Mouse (Mus musculus): ENCODE data around the gene Rnf135. TPM values are rescaled to one million over a fixed set of nuclear protein-coding genes. Genes with fewer than 3 reads are reported as not detected.
"Not testable (repeated sequence)": the region's sequence is repeated elsewhere in the genome, so short reads cannot be mapped to it uniquely, and the experiment has no call there.

Gene Rnf135
- polyA plus RNA-seq, 1 experiment from 2014 or later, result 3.8 TPM

DNA sequence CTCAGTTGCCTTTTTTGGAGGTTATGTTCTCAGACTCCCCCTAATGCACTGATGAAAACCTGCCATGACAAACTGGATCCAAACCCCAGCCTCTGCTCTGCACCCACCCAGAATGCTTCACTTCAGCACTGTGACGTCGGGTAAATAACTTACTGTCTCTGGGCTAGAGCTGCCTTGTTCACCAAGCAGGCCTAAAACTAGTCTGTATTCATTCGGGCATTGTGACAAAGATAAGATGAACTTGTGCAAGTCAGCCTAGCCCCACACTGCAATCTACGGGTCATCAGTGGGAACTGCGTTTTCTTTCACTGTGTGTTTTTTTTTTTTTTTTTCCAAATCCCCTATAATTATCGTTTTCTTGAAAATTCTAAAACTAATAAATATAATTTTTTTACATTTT, 35.9 kb upstream of the Rnf135 start:
- Histone ChIP-seq H3K4me1 (replicated peaks; ENCODE audit: control insufficient read depth, insufficient read depth, low read length) (no peaks in the 10 kb centered on the region; the same call in 1 of the 2 replicates), H3K27ac (ENCODE audit: low read depth, low read length) (no peak overlapping the region), H3K9me3 (ENCODE audit: control insufficient read depth, low read length) (no peaks in the 10 kb centered on the region), H3K4me3 (ENCODE audit: low read depth, low read length) (no peak overlapping the region), H3K36me3 (ENCODE audit: control insufficient read depth, insufficient read depth, low read length) (no peaks in the 10 kb centered on the region), H3K9ac (ENCODE audit: low read depth, low read length) (no peak overlapping the region), H3K27me3 (ENCODE audit: control insufficient read depth, insufficient read depth, low read length) (no peaks in the 10 kb centered on the region), H3K4me2 (replicated peaks; ENCODE audit: low read depth, low read length) (no peak overlapping the region)
- 76% methylated on average over 6 of the region's 6 CpGs for WGBS
- ATAC-seq (ENCODE audit: low FRiP score), result no peak
- DNase-seq (ENCODE audit: low spot score), result no peak

DNA sequence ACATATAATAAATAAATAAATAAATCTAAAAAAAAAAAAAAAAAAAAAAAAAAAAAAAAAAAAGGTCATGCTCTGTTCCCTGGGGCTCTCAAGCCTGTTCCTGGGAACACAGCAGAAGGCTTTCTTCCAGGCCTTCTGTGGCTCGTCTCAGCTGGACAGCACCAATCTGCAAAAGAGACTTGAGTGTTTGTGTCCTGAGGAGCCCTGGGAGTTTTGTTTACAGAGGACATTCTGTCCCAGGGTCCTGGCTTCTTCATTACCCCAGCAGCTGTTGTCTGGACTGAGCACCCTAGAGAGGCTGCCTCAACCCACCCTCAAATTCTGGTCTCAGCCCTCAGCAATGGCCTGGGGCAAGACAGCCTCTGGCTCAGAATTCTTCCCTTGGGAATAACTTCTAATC, 35.3 kb upstream of the Rnf135 start:
- no peak overlapping the region for H3K9ac ChIP-seq (ENCODE audit: low read depth, low read length)
- no peak overlapping the region for H3K4me3 ChIP-seq (ENCODE audit: low read depth, low read length)
- H3K36me3 ChIP-seq (ENCODE audit: control insufficient read depth, insufficient read depth, low read length), result no peaks in the 10 kb centered on the region
- 39% methylated on average over 1 of the region's 1 CpGs for WGBS
- peaks cover 5% of the 10 kb centered on the region; the same call in 1 of the 2 replicates for H3K27me3 ChIP-seq (ENCODE audit: control insufficient read depth, insufficient read depth, low read length)
- no peak for DNase-seq (ENCODE audit: low spot score)
- no peak for ATAC-seq (ENCODE audit: low FRiP score)
- H3K9me3 ChIP-seq (ENCODE audit: control insufficient read depth, low read length), result no peaks in the 10 kb centered on the region
- H3K27ac ChIP-seq (ENCODE audit: low read depth, low read length), result no peak overlapping the region
- H3K4me2 ChIP-seq (replicated peaks; ENCODE audit: low read depth, low read length), result no peak overlapping the region
- H3K4me1 ChIP-seq (replicated peaks; ENCODE audit: control insufficient read depth, insufficient read depth, low read length), result no peaks in the 10 kb centered on the region

DNA sequence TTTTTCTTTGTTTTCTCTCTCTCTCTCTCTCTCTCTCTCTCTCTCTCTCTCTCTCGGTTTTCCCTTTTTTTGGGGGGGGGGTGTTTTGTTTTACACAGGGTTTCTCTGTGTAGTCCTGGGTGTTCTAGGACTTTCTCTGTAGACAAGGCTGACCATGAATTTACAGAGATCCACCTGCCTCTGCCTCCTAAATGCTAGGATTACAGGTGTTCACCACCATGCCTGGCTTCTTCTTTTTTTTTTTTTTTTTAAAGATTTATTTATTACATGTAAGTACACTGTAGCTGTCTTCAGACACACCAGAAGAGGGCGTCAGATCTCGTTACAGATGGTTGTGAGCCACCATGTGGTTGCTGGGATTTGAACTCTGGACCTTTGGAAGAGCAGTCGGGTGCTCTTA, 34.7 kb upstream of the Rnf135 start:
- not testable (repeated sequence) for H3K9me3 ChIP-seq (ENCODE audit: control insufficient read depth, low read length); H3K36me3 ChIP-seq (ENCODE audit: control insufficient read depth, insufficient read depth, low read length); H3K27ac ChIP-seq (ENCODE audit: low read depth, low read length); DNase-seq (ENCODE audit: low spot score); ATAC-seq (ENCODE audit: low FRiP score); H3K4me2 ChIP-seq (replicated peaks; ENCODE audit: low read depth, low read length); H3K4me3 ChIP-seq (ENCODE audit: low read depth, low read length); H3K9ac ChIP-seq (ENCODE audit: low read depth, low read length); H3K4me1 ChIP-seq (replicated peaks; ENCODE audit: control insufficient read depth, insufficient read depth, low read length)
- WGBS, result 11% methylated on average over 1 of the region's 4 CpGs
- H3K27me3 ChIP-seq (ENCODE audit: control insufficient read depth, insufficient read depth, low read length), result peaks cover 11% of the 10 kb centered on the region

DNA sequence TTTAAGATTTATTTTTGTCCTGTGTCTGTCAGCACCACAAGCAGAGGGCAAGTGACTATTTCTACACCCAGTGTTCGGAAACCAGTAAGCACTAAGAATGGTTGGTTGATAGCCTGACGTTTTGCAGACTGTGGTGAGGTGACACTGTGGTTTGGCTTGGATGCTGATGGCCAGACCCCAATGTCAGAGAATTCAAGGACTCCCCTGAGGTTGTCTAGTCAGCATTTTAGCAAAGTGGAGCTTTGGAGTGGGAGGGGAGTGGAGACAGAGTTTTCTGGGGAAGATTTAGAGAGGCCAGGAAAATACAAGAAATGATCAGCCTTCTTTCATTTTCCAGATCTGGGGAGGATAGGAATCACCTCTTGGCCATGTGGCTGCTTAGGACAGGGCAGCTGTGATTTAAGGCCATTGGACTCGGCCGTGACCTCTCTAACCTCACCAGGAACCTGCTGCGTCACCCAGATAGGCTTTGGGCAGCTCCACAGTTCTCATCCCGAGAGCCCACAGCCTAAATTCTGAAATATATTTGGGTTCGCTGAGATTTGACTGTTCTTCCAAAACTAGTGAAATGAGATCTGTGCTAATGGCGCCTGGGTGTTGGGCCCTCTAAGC, 34.1 kb upstream of the Rnf135 start:
- no peak for DNase-seq (ENCODE audit: low spot score)
- 87% methylated on average over 8 of the region's 8 CpGs for WGBS
- ATAC-seq (ENCODE audit: low FRiP score), result no peak
- Histone ChIP-seq H3K36me3 (ENCODE audit: control insufficient read depth, insufficient read depth, low read length) (no peaks in the 10 kb centered on the region), H3K4me1 (replicated peaks; ENCODE audit: control insufficient read depth, insufficient read depth, low read length) (no peaks in the 10 kb centered on the region), H3K27ac (ENCODE audit: low read depth, low read length) (no peak overlapping the region), H3K4me2 (replicated peaks; ENCODE audit: low read depth, low read length) (no peak overlapping the region), H3K27me3 (ENCODE audit: control insufficient read depth, insufficient read depth, low read length) (peaks cover 17% of the 10 kb centered on the region), H3K9ac (ENCODE audit: low read depth, low read length) (no peak overlapping the region), H3K9me3 (ENCODE audit: control insufficient read depth, low read length) (no peaks in the 10 kb centered on the region), H3K4me3 (ENCODE audit: low read depth, low read length) (no peak overlapping the region)

DNA sequence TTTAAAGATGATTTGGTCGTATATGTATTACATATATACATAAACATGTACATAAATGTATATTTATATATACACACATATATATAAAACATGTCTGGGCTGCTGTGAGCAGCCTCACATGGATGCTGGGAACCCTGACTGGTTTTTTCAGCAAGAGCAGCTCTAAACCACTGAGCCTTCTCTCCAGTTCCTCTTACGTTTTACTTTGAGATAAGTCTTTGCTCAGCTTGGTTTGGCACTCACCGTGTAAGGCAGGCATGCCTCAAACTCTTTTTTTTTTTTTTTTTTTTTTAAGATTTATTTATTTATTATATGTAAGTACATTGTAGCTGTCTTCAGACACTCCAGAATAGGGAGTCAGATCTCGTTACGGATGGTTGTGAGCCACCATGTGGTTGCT, 33.1 kb upstream of the Rnf135 start:
- Histone ChIP-seq H3K27me3 (ENCODE audit: control insufficient read depth, insufficient read depth, low read length) (peaks cover 26% of the 10 kb centered on the region), H3K27ac (ENCODE audit: low read depth, low read length) (no peak overlapping the region), H3K9me3 (ENCODE audit: control insufficient read depth, low read length) (no peaks in the 10 kb centered on the region), H3K36me3 (ENCODE audit: control insufficient read depth, insufficient read depth, low read length) (no peaks in the 10 kb centered on the region), H3K4me2 (replicated peaks; ENCODE audit: low read depth, low read length) (no peak overlapping the region), H3K9ac (ENCODE audit: low read depth, low read length) (no peak overlapping the region), H3K4me3 (ENCODE audit: low read depth, low read length) (no peak overlapping the region), H3K4me1 (replicated peaks; ENCODE audit: control insufficient read depth, insufficient read depth, low read length) (no peaks in the 10 kb centered on the region)
- no peak for DNase-seq (ENCODE audit: low spot score)
- 81% methylated on average over 5 of the region's 5 CpGs for WGBS
- no peak for ATAC-seq (ENCODE audit: low FRiP score)

DNA sequence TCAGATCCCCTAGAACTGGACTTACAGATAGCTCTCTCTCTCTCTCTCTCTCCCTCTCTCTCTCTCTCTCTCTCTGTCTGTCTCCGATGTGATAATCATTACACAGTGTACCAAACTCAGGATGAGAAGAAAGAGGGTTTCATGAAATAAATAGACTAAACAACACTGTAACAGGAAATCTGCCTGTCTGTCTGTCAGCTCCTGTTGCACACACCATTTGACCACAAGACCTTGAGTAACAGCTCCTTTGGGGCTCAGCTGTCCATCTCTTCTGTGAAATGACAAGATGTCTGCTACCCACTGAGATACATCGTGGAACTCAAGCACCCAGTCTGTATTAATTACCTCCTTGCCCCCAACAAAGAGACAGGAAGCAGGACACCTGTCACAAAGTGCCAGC, 32.1 kb upstream of the Rnf135 start:
- 84% methylated on average over 2 of the region's 2 CpGs for WGBS
- no peaks in the 10 kb centered on the region for H3K9me3 ChIP-seq (ENCODE audit: control insufficient read depth, low read length)
- no peak overlapping the region for H3K9ac ChIP-seq (ENCODE audit: low read depth, low read length)
- no peak for ATAC-seq (ENCODE audit: low FRiP score)
- no peaks in the 10 kb centered on the region for H3K4me1 ChIP-seq (replicated peaks; ENCODE audit: control insufficient read depth, insufficient read depth, low read length)
- DNase-seq (ENCODE audit: low spot score), result no peak
- no peaks in the 10 kb centered on the region for H3K36me3 ChIP-seq (ENCODE audit: control insufficient read depth, insufficient read depth, low read length)
- no peak overlapping the region for H3K27ac ChIP-seq (ENCODE audit: low read depth, low read length)
- no peak overlapping the region for H3K4me2 ChIP-seq (replicated peaks; ENCODE audit: low read depth, low read length)
- H3K4me3 ChIP-seq (ENCODE audit: low read depth, low read length), result no peak overlapping the region
- H3K27me3 ChIP-seq (ENCODE audit: control insufficient read depth, insufficient read depth, low read length), result peaks cover 26% of the 10 kb centered on the region

DNA sequence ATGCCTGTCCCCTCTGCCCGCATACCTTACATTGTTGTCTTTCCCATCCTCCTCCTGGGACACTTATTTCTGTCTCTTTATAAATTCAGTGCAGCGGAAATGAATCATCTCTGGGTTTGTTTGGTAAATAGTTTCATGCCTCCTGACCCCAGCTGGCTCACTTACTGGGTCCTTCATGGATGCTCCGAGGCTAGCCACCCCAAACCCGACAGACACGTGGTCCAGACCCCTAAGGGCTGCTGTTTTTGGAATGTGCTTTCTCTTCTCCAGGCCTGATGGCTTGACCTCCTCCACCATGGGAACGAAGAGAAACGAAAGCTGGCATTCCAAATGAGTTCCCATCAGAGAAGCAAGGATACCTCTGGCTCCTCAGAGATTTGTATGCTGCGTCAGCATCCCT, 31.3 kb upstream of the Rnf135 start:
- Histone ChIP-seq H3K4me1 (replicated peaks; ENCODE audit: control insufficient read depth, insufficient read depth, low read length) (no peaks in the 10 kb centered on the region), H3K4me2 (replicated peaks; ENCODE audit: low read depth, low read length) (no peak overlapping the region)
- WGBS, result 81% methylated on average over 8 of the region's 8 CpGs

DNA sequence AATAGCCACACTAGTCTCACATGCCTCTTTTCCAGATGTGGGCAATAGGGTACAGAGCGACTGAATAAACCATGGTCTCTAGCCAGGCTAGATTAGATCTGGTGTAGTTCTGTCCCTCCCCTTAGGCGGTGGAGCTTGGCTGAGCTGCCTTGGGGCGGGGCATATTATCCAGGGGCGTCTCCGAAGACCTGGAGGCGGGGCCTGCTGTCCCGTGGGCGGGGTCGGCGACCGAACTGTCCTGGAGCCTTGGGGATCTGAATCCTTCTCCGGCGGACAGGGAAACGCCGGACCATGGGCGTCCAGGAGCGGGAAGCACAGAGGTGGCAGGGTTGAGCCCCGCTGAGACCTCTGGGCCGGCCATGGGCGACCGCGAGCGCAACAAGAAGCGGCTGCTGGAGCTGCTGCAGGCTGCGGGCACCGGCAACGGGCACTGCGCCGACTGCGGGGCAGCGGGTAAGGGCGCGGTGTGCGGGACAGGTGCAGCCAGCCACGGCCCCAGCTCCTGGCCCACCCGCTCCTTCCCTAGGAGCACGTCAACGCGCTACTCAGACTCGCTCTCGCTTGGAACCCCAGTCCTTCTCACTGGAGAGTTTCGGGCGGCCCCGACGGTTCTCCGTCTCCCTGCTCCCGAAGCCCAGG, 29.7 kb upstream of the Rnf135 start, which contains the start of gene Adap2:
Gene Adap2, plus strand, starts transcription at position 249 of the 639 bp plus-strand sequence.
- Histone ChIP-seq H3K27ac (ENCODE audit: low read depth, low read length) (no peak within 1 kb of the TSS), H3K4me3 (ENCODE audit: low read depth, low read length) (peak within 1 kb of the TSS; percentile 46), H3K9me3 (ENCODE audit: control insufficient read depth, low read length) (no peaks in the 10 kb centered on the region), H3K4me2 (replicated peaks; ENCODE audit: low read depth, low read length) (peak within 1 kb of the TSS; percentile 60), H3K27me3 (ENCODE audit: control insufficient read depth, insufficient read depth, low read length) (peaks cover 26% of the 10 kb centered on the region), H3K9ac (ENCODE audit: low read depth, low read length) (peak within 1 kb of the TSS; percentile 40), H3K4me1 (replicated peaks; ENCODE audit: control insufficient read depth, insufficient read depth, low read length) (no peaks in the 10 kb centered on the region), H3K36me3 (ENCODE audit: control insufficient read depth, insufficient read depth, low read length) (no peaks in the 10 kb centered on the region)
- WGBS, result 2% methylated on average over 46 of the region's 47 CpGs
- DNase-seq (ENCODE audit: low spot score), result peak; percentile 78
- ATAC-seq (ENCODE audit: low FRiP score), result peak; percentile 64; the same call in 1 of the 2 replicates

More for the DNA sequence above, 31.3 kb upstream of the Rnf135 start:
- no peak overlapping the region for H3K4me3 ChIP-seq (ENCODE audit: low read depth, low read length)
- no peak overlapping the region for H3K9ac ChIP-seq (ENCODE audit: low read depth, low read length)
- DNase-seq (ENCODE audit: low spot score), result no peak
- H3K36me3 ChIP-seq (ENCODE audit: control insufficient read depth, insufficient read depth, low read length), result no peaks in the 10 kb centered on the region
- H3K9me3 ChIP-seq (ENCODE audit: control insufficient read depth, low read length), result no peaks in the 10 kb centered on the region
- H3K27ac ChIP-seq (ENCODE audit: low read depth, low read length), result no peak overlapping the region
- peaks cover 26% of the 10 kb centered on the region for H3K27me3 ChIP-seq (ENCODE audit: control insufficient read depth, insufficient read depth, low read length)
- no peak for ATAC-seq (ENCODE audit: low FRiP score)

DNA sequence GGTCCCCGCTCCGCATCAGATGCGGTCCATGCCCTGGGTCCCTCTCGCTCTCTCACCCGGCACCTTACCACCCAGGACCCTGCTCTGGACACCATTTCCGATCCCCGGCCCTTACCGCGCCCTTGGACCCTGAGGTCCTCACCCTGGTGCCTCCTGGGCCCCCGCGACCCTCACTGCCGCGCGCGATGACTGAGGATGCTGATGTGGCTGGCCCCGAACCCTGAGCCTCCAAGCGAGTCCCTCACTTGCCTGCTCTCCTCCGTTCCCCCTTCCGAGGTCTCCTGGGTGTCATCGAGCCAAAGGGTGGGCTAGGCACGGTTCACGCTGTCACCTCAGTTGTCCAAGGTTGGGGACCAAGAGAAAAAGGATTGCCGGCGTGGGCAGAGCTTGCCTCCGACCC, 29.1 kb upstream of the Rnf135 start:
- no peaks in the 10 kb centered on the region for H3K9me3 ChIP-seq (ENCODE audit: control insufficient read depth, low read length)
- 23% methylated on average over 25 of the region's 25 CpGs for WGBS
- DNase-seq (ENCODE audit: low spot score) (no peak), ATAC-seq (ENCODE audit: low FRiP score) (no peak)
- no peak overlapping the region for H3K27ac ChIP-seq (ENCODE audit: low read depth, low read length)
- H3K4me2 ChIP-seq (replicated peaks; ENCODE audit: low read depth, low read length), result peak overlapping the region; percentile 60
- H3K9ac ChIP-seq (ENCODE audit: low read depth, low read length), result no peak overlapping the region
- H3K27me3 ChIP-seq (ENCODE audit: control insufficient read depth, insufficient read depth, low read length), result peaks cover 26% of the 10 kb centered on the region
- H3K4me1 ChIP-seq (replicated peaks; ENCODE audit: control insufficient read depth, insufficient read depth, low read length), result no peaks in the 10 kb centered on the region
- H3K4me3 ChIP-seq (ENCODE audit: low read depth, low read length), result peak overlapping the region; percentile 46
- no peaks in the 10 kb centered on the region for H3K36me3 ChIP-seq (ENCODE audit: control insufficient read depth, insufficient read depth, low read length)

Measured in hindbrain, embryonic 11.5 days (tissue).